Mouse (Mus musculus): ENCODE measurements around the gene Iqgap3. TPM values are rescaled to one million over a fixed set of nuclear protein-coding genes. Genes with fewer than 3 reads are reported as not detected.

Iqgap3 gene
- total RNA-seq, 2 experiments from 2014 or later, result 0.15 to 0.20 TPM

DNA sequence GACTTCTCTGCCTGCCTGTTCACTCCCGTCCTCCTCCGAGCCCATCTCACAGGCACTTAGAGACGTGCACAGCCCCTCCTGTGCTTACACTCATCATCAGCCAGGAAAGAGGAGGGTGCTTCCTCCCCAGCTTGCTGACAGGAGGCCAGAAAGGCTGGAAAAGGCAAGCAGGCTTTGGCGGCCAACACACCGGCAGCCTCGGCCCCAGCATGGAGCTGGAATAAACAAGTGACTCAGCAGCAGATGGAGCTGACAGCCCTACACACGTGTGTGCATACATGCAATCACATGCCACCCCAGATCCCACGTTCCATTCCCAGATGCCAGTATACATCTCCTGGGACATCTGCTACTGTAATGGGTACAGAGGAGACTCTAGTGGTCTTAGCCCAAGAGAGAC lies 80.5 kb downstream of the Iqgap3 start:
- H3K4me3 ChIP-seq, result peak overlapping the region; percentile 31; the same call in 1 of the 2 replicates
- intact Hi-C loops (cut with DNase I), result no loop called here

DNA sequence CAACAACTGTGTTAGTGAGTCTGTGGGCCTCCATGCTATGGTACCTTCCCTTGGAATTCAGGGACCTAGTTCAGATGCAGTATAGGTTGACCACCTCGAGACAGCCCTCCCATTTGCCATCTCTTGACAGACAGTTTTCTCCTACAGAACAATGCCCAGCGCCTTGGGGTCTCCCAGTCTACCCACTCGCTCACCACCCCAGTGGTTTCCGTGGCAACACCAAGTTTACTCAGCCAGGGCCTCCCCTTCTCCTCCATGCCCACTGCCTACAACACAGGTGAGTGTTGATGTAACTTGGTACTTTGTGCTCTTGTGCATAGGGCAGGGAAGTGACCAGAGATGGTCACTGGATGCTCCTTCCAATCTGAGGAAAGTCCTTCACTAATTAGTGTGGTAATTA lies 81.0 kb downstream of the Iqgap3 start:
- intact Hi-C loops (cut with DNase I), result no loop called here
- peak overlapping the region; percentile 31; the same call in 1 of the 2 replicates for H3K4me3 ChIP-seq
- TF ChIP-seq CTCF (IDR thresholded peaks at IDR 0.05), result no peak
- H3K27ac ChIP-seq, result peak overlapping the region; percentile 90
- DNase-seq, result no peak

More for the DNA sequence above, 80.5 kb downstream of the Iqgap3 start:
- peak; percentile 91 for DNase-seq
- peak overlapping the region; percentile 90 for H3K27ac ChIP-seq
- no peak for TF ChIP-seq CTCF (IDR thresholded peaks at IDR 0.05)

DNA sequence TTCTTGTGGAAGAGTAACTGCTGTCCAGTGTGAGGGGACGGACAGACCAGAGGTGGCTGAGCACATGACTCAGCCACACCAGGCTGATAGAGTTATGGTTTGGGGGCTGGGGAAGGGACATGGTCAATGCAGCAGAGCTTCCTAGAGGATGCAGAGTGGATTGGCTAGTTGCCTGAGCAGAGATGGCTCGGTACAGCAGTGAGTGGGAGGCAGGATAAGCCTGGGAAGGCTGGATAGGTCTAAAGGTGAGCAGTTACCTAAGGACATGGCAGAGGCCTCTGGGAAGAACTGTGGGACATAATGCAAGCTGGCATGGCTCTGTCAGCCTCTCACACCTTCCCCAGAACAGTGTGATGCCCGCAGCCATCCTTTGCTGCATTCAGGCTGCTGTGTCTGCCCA lies 82.1 kb downstream of the Iqgap3 start:
- intact Hi-C loops (cut with DNase I), result no loop called here
- TF ChIP-seq CTCF (IDR thresholded peaks at IDR 0.05), result no peak
- H3K27ac ChIP-seq, result peak overlapping the region; percentile 90
- H3K4me3 ChIP-seq, result no peak overlapping the region
- peak; percentile 26 for DNase-seq

DNA sequence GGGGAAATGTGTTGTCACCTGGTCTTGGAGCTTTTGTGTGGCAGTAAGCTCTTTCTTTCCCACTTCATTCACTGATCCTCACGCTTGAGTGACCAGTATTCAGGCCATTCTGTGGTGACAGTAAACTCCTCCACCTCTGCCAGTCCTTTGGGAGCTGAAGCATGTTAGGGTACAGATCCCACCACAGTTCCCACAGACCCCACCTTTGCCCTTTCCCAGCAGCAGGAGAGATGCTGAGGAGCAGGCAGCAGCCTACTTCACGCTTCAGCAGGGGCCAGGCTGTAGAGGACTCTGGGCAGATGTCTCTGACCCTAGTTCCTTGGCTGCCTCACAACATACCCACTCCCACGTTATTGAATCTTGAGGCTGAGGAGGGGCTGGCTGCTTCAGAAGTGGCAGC lies 82.5 kb downstream of the Iqgap3 start:
- Histone ChIP-seq H3K27ac (peak overlapping the region; percentile 90), H3K4me3 (no peak overlapping the region)
- intact Hi-C loops (cut with DNase I), result no loop called here
- TF ChIP-seq CTCF (IDR thresholded peaks at IDR 0.05), result no peak
- no peak for DNase-seq

DNA sequence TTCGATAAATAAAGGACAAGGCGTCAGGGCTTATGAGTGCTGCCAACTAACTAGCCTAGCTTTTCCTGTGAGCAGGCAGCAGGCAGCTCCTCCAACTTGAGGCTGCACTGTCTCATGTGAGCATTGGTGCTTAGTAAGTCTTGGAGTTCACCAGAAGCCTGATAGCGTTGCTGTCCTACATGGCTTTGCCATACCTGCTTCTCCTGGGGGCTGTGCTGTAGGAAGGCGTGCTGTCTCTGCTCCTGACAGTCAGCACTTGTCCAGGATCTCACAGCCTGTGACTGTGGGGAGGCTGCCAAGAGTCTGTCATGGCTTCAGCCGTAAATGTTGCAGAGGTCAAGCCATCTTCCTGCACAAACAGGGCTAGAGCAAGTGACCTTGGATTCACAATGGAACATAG lies 84.3 kb downstream of the Iqgap3 start:
- intact Hi-C loops (cut with DNase I), result no loop called here
- TF ChIP-seq CTCF (IDR thresholded peaks at IDR 0.05), result no peak
- no peak overlapping the region for H3K4me3 ChIP-seq
- peak overlapping the region; percentile 90 for H3K27ac ChIP-seq
- DNase-seq, result peak; percentile 78

DNA sequence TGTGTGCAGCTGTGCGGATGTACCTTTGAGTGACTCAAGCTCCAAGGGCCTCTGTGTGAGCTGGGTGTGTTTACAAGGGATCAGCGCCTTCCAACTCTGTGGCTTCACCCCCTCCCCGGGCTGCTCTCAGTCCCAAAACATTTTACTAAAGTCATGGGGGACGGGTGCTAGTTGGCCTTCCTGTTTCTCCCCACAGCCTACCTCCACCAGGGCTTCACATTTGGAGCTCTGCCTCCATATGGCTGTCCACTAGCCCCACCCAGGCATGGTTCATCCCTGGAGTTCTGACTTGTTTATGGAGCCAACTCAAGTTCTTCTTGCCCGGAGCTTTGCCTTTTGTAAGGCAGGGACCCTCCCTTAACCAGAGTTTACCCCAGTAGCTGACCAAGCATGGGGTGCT lies 88.6 kb downstream of the Iqgap3 start:
- intact Hi-C loops (cut with DNase I), result no loop called here
- TF ChIP-seq CTCF (IDR thresholded peaks at IDR 0.05), result no peak
- H3K4me3 ChIP-seq, result no peak overlapping the region
- peak overlapping the region; percentile 88 for H3K27ac ChIP-seq
- DNase-seq, result no peak

Other genes starting within 250 kb of the Iqgap3 start
- not detected for gene Sh2d2a, start 235.2 kb upstream of the Iqgap3 start, total RNA-seq (2021)
- gene Prcc, start 196.4 kb upstream of the Iqgap3 start, total RNA-seq (2021), result 10 to 100 TPM; 45.5 to 52.8 TPM
- gene Hdgf, start 175.7 kb upstream of the Iqgap3 start, total RNA-seq (2021), result 100 to 1,000 TPM; 212 to 228 TPM
- gene Mrpl24, start 162.5 kb upstream of the Iqgap3 start, total RNA-seq (2021), result 10 to 100 TPM; 44.1 to 50.2 TPM
- 1 to 10 TPM; 7.6 to 8.1 TPM for gene Isg20l2, start 151.7 kb upstream of the Iqgap3 start, total RNA-seq (2021)
- gene Rrnad1, start 151.3 kb upstream of the Iqgap3 start, total RNA-seq (2021), result 1 to 10 TPM; 4.7 to 5.0 TPM
- under 1 TPM in 1 of 2 experiments, not detected in 1; 0.42 TPM for gene Crabp2, start 133.3 kb upstream of the Iqgap3 start, total RNA-seq (2021)
- 10 to 100 TPM in 1 of 2 experiments, 1 to 10 TPM in 1; 9.1 to 17.2 TPM for gene Nes, start 110.9 kb upstream of the Iqgap3 start, total RNA-seq (2021)
- gene Bcan, start 81.7 kb upstream of the Iqgap3 start, total RNA-seq (2021), result not detected
- gene Hapln2, start 54.4 kb upstream of the Iqgap3 start, total RNA-seq (2021), result not detected
- 10 to 100 TPM; 17.9 to 19.6 TPM for gene Gpatch4, start 38.9 kb upstream of the Iqgap3 start, total RNA-seq (2021)
- gene Naxe, start 23.5 kb upstream of the Iqgap3 start, total RNA-seq (2021), result 10 to 100 TPM; 37.9 to 52.0 TPM
- gene Ttc24, start 3.7 kb upstream of the Iqgap3 start, total RNA-seq (2021), result not detected
- gene Mef2d, start 60.4 kb downstream of the Iqgap3 start, total RNA-seq (2021), result 100 to 1,000 TPM; 173 to 184 TPM
- gene Rhbg, start 172.7 kb downstream of the Iqgap3 start, total RNA-seq (2021), result not detected
- gene Gm38392, start 205.2 kb downstream of the Iqgap3 start, total RNA-seq (2021), result under 1 TPM; 0.74 to 0.95 TPM
- 1 to 10 TPM; 5.4 to 7.3 TPM for gene Tsacc, start 215.0 kb downstream of the Iqgap3 start, total RNA-seq (2021)
- gene Cct3, start 215.1 kb downstream of the Iqgap3 start, total RNA-seq (2021), result 100 to 1,000 TPM in 1 of 2 experiments, 10 to 100 TPM in 1; 96.7 to 119 TPM
- gene Glmp, start 243.1 kb downstream of the Iqgap3 start, total RNA-seq (2021), result 10 to 100 TPM; 39.0 to 39.8 TPM

Measured in gastrocnemius, adult 2 months (tissue).